In the genomic region with DNA sequence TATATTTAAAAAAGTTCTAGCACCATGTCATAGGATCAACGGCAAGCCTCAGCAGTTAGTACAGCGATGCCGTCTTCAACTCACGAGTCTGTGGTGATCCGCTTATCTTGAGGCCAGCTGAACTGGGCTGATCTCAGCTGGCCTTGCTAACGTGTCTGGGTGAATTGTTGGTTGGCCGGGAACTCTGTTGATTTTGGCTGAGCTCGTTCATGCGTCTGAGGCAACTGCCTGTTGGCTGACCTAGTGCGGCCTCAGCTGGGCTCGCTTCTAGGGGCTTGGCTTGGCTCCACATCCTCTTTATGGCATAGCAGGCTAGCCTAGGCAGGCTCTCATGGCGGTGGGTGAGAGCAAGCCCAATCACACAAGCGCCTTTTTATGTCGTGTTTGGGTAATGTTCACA, we compare ENCODE assay signal across 10 mouse cellular contexts. TPM values are rescaled to one million over a fixed set of nuclear protein-coding genes. Genes with fewer than 3 reads are reported as not detected.
DNase-seq lines count a peak whose midpoint lies in the region; ATAC-seq and TF ChIP-seq lines count a peak whose summit lies in the region.
"Had no signal": no experiment of that assay in that cellular context is flagged by ENCODE, and none has a peak within 500 bp of the region (broad histone marks: within the 10 kb centered on the region; RNA-seq: fewer than 3 reads in every experiment).

No protein-coding gene starts in this region.

- H3K27me3 ChIP-seq in forebrain, postnatal 0 days (ENCODE audit: insufficient read depth, low read length) = no peaks in the 10 kb centered on the region
- H3K27me3 ChIP-seq in forebrain, embryonic 13.5 days = no peaks in the 10 kb centered on the region
- no peaks in the 10 kb centered on the region for H3K27me3 ChIP-seq in midbrain, embryonic 13.5 days

- no peak for ATAC-seq in forebrain, postnatal 0 days
- ATAC-seq in forebrain, embryonic 13.5 days = no peak
- no peak for ATAC-seq in midbrain, embryonic 13.5 days

- H3K9me3 ChIP-seq in forebrain, postnatal 0 days (ENCODE audit: low read length) = no peaks in the 10 kb centered on the region
- no peaks in the 10 kb centered on the region for H3K9me3 ChIP-seq in forebrain, embryonic 13.5 days (replicated peaks)
- H3K9me3 ChIP-seq in midbrain, embryonic 13.5 days = no peaks in the 10 kb centered on the region

- H3K4me3 ChIP-seq in forebrain, postnatal 0 days (ENCODE audit: low read depth, low read length) = no peak overlapping the region
- H3K4me3 ChIP-seq in forebrain, embryonic 13.5 days = no peak overlapping the region
- no peak overlapping the region for H3K4me3 ChIP-seq in midbrain, embryonic 13.5 days (replicated peaks)
- H3K4me3 ChIP-seq in layer of hippocampus, adult 2 months = no peak overlapping the region
- H3K4me3 ChIP-seq: megakaryocyte, embryonic 14.5 days had no signal

- no peaks in the 10 kb centered on the region for H3K4me1 ChIP-seq in forebrain, postnatal 0 days (ENCODE audit: insufficient read depth)
- no peaks in the 10 kb centered on the region for H3K4me1 ChIP-seq in forebrain, embryonic 13.5 days
- no peaks in the 10 kb centered on the region for H3K4me1 ChIP-seq in midbrain, embryonic 13.5 days (replicated peaks)
- H3K4me1 ChIP-seq: megakaryocyte, embryonic 14.5 days had no signal

- DNase-seq in forebrain, postnatal 0 days = peak; percentile 42
- DNase-seq in adrenal gland, postnatal 14 days = peak; percentile 92
- DNase-seq in gastrocnemius, postnatal 4 days (ENCODE audit: low spot score in 2 of 2) = peak; percentile 28 to 72
- peak; percentile 88 for DNase-seq in kidney, postnatal 14 days
- peak; percentile 91 for DNase-seq in skeletal muscle tissue, adult 2 months (ENCODE audit: low read depth, low spot score)
- DNase-seq in layer of hippocampus, adult 2 months (ENCODE audit: low spot score in 2 of 2) = no peak

- no peak overlapping the region for H3K4me2 ChIP-seq in forebrain, postnatal 0 days (ENCODE audit: low read depth)
- H3K4me2 ChIP-seq in forebrain, embryonic 13.5 days = no peak overlapping the region
- H3K4me2 ChIP-seq in midbrain, embryonic 13.5 days (replicated peaks) = no peak overlapping the region

- TF ChIP-seq CTCF in forebrain, postnatal 0 days (IDR thresholded peaks at IDR 0.05; ENCODE audit: low read depth) = no peak
- TF ChIP-seq CTCF in layer of hippocampus, adult 2 months (conservative IDR thresholded peaks at IDR 0.05) = no peak

- no peak overlapping the region for H3K9ac ChIP-seq in forebrain, postnatal 0 days
- no peak overlapping the region for H3K9ac ChIP-seq in forebrain, embryonic 13.5 days
- H3K9ac ChIP-seq in midbrain, embryonic 13.5 days (replicated peaks) = no peak overlapping the region

- no peak overlapping the region for H3K27ac ChIP-seq in forebrain, postnatal 0 days (ENCODE audit: low read depth, low read length)
- no peak overlapping the region for H3K27ac ChIP-seq in forebrain, embryonic 13.5 days
- H3K27ac ChIP-seq in midbrain, embryonic 13.5 days = no peak overlapping the region
- H3K27ac ChIP-seq in layer of hippocampus, adult 2 months = no peak overlapping the region

- no peaks in the 10 kb centered on the region for H3K36me3 ChIP-seq in forebrain, postnatal 0 days (ENCODE audit: insufficient read depth)
- no peaks in the 10 kb centered on the region for H3K36me3 ChIP-seq in forebrain, embryonic 13.5 days (ENCODE audit: poor library complexity, severe bottlenecking)
- H3K36me3 ChIP-seq in midbrain, embryonic 13.5 days = no peaks in the 10 kb centered on the region

- WGBS in forebrain, postnatal 0 days = 56% methylated on average over 14 of the region's 14 CpGs
- WGBS in forebrain, embryonic 13.5 days = 80% methylated on average over 14 of the region's 14 CpGs
- 81% methylated on average over 14 of the region's 14 CpGs for WGBS in midbrain, embryonic 13.5 days

RNA-seq across cellular contexts. Expression of gene Gm17657, which starts 8.0 kb away (rescaled TPM):
- not detected in 2 replicates for total RNA-seq in forebrain, postnatal 0 days (2014; rRNA removed)
- not detected in 2 replicates for polyA plus RNA-seq in forebrain, postnatal 0 days (2015; fragmentation: Nextera tagmentation; extraction: Ambion mirVana)
- not detected in 2 replicates for polyA plus RNA-seq in forebrain, embryonic 13.5 days (2015; fragmentation: Nextera tagmentation; extraction: Ambion mirVana)
- total RNA-seq in adrenal gland, postnatal 14 days (2021) = not detected in 2 replicates
- total RNA-seq in gastrocnemius, postnatal 4 days (2021) = not detected
- polyA plus RNA-seq in midbrain, embryonic 13.5 days (2015; fragmentation: Nextera tagmentation; extraction: Ambion mirVana) = not detected in 2 replicates
- not detected for total RNA-seq in layer of hippocampus, adult 2 months (2021)
- total RNA-seq: common myeloid progenitor, adult 5-6 weeks had no signal

RNA-seq across cellular contexts. Expression of gene Tbc1d22b, which starts 8.2 kb away (rescaled TPM):
- total RNA-seq in forebrain, postnatal 0 days (2014; rRNA removed) = 35.5 and 38.8 TPM in 2 replicates
- polyA plus RNA-seq in forebrain, postnatal 0 days (2015; fragmentation: Nextera tagmentation; extraction: Ambion mirVana) = 22.4 and 29.3 TPM in 2 replicates
- 17.7 and 20.1 TPM in 2 replicates for polyA plus RNA-seq in forebrain, embryonic 13.5 days (2015; fragmentation: Nextera tagmentation; extraction: Ambion mirVana)
- total RNA-seq in adrenal gland, postnatal 14 days (2021) = 23.7 and 24.6 TPM in 2 replicates
- 10 to 100 TPM; 10.2 to 11.3 TPM for total RNA-seq in gastrocnemius, postnatal 4 days (2021)
- polyA plus RNA-seq in midbrain, embryonic 13.5 days (2015; fragmentation: Nextera tagmentation; extraction: Ambion mirVana) = 22.1 and 26.1 TPM in 2 replicates
- 10 to 100 TPM; 39.8 to 41.7 TPM for total RNA-seq in layer of hippocampus, adult 2 months (2021)

RNA-seq across cellular contexts. Expression of gene Tmem217, which starts 10.8 kb away (rescaled TPM):
- not detected in 2 replicates for total RNA-seq in forebrain, postnatal 0 days (2014; rRNA removed)
- 0.16 and 0.74 TPM in 2 replicates for polyA plus RNA-seq in forebrain, postnatal 0 days (2015; fragmentation: Nextera tagmentation; extraction: Ambion mirVana)
- polyA plus RNA-seq in forebrain, embryonic 13.5 days (2015; fragmentation: Nextera tagmentation; extraction: Ambion mirVana) = 1.2 and 1.3 TPM in 2 replicates
- total RNA-seq in adrenal gland, postnatal 14 days (2021) = not detected in 2 replicates
- not detected for total RNA-seq in gastrocnemius, postnatal 4 days (2021)
- 1.1 and 2.2 TPM in 2 replicates for polyA plus RNA-seq in midbrain, embryonic 13.5 days (2015; fragmentation: Nextera tagmentation; extraction: Ambion mirVana)
- not detected for total RNA-seq in layer of hippocampus, adult 2 months (2021)

RNA-seq across cellular contexts. Expression of gene Pim1, which starts 50.9 kb away (rescaled TPM):
- 8.7 and 14.6 TPM in 2 replicates for total RNA-seq in forebrain, postnatal 0 days (2014; rRNA removed)
- 10.3 and 12.0 TPM in 2 replicates for polyA plus RNA-seq in forebrain, postnatal 0 days (2015; fragmentation: Nextera tagmentation; extraction: Ambion mirVana)
- polyA plus RNA-seq in forebrain, embryonic 13.5 days (2015; fragmentation: Nextera tagmentation; extraction: Ambion mirVana) = 21.0 and 22.0 TPM in 2 replicates
- 104 and 129 TPM in 2 replicates for total RNA-seq in adrenal gland, postnatal 14 days (2021)
- total RNA-seq in gastrocnemius, postnatal 4 days (2021) = 10 to 100 TPM; 21.4 to 21.8 TPM
- polyA plus RNA-seq in midbrain, embryonic 13.5 days (2015; fragmentation: Nextera tagmentation; extraction: Ambion mirVana) = 13.4 and 15.4 TPM in 2 replicates
- total RNA-seq in layer of hippocampus, adult 2 months (2021) = 1 to 10 TPM; 4.2 to 5.6 TPM

Comparison
In these comparisons a context has a peak if more than half of its experiments do, and no peak if none do; other contexts are left out.
1. DNase-seq: peak in forebrain, postnatal 0 days (single experiment), adrenal gland, postnatal 14 days (single experiment), gastrocnemius, postnatal 4 days (2 of 2), kidney, postnatal 14 days (single experiment) and skeletal muscle tissue, adult 2 months (single experiment); none in layer of hippocampus, adult 2 months (0 of 2).